Mouse (Mus musculus): ENCODE measurements around the gene Dennd5a. TPM values are rescaled to one million over a fixed set of nuclear protein-coding genes. Genes with fewer than 3 reads are reported as not detected.

The Dennd5a gene
- total RNA-seq, 2 experiments from 2014 or later, result 34.4 to 52.4 TPM

DNA sequence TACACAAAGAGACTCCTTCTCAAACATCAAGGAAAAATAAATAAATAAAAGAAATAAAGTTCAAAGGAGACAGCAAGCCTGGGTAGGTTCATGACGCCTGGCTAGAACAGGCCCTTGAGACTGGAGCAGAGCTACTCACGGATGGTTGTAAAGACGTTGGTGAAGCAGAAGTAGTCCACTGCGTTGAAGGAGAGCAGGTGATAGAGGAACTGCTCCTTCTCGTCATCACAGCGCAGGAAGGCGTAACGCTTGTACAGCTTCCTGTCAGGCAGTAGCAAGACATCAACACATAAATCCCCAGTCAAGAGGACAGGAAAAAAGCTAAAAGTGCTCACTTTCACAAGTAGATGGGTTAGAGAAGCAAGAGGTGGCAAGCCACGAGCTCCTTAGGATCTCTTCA lies 59.3 kb downstream of the Dennd5a start:
- intact Hi-C loops (cut with DNase I), result no loop called here
- no peak for DNase-seq
- Histone ChIP-seq H3K4me3 (no peak overlapping the region), H3K27ac (no peak overlapping the region)
- no peak for TF ChIP-seq CTCF (IDR thresholded peaks at IDR 0.05)

DNA sequence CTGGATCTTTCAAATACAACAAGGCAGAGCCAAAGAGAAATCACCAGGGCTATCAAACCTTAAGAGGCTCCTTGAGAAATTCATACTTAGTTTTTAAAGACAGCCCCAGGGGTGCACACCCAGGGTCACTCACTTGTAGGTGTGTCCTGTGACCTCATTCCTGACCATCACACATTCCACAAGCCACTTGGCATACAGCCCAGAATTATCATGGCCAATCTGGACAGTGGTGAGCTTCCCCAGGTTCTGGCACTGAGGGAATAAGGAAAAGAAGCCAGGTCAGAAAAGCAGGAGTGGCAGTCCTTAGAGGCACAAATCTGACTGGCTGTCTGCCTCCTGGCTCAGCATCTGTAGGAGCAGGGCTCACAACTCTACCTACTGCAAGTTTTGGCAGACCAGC lies 61.4 kb downstream of the Dennd5a start:
- no peak for TF ChIP-seq CTCF (IDR thresholded peaks at IDR 0.05)
- intact Hi-C loops (cut with DNase I), result loop anchor here (10.0 kb wide), 1 partner anchor 374 kb away; no protein-coding TSS in a partner anchor
- DNase-seq, result no peak
- Histone ChIP-seq H3K27ac (no peak overlapping the region), H3K4me3 (no peak overlapping the region)

GRCm38 (mm10) chr7:109892530-109892929 lies 67.7 kb downstream of the Dennd5a start:
- Histone ChIP-seq H3K4me3 (no peak overlapping the region), H3K27ac (no peak overlapping the region)
- TF ChIP-seq CTCF (IDR thresholded peaks at IDR 0.05), result peak; percentile 82
- intact Hi-C loops (cut with DNase I), result loop anchor here (1.0 to 10.0 kb wide), 2 partner anchors 100 to 368 kb away; no protein-coding TSS in a partner anchor
- peak; percentile 82 for DNase-seq

DNA sequence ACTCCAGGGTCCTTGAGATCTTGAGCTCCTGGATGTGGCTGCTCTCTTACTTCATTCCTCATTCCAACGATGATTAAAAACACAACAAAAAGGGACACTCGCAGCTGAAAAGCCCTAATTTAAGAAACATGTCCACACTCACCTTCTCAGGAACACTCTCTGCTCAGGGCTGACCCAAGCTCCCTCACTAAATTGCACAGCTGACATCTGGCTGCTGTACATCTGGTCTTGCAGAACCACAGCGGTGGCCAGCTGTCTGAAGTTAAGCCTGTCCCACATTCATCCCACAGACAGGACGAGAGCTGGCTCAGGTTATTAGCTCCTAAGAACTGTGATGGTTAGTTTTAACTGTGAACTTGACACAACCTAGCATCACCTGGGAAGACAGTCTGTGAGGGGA lies 68.5 kb downstream of the Dennd5a start:
- TF ChIP-seq CTCF (IDR thresholded peaks at IDR 0.05), result no peak
- Histone ChIP-seq H3K27ac (no peak overlapping the region), H3K4me3 (no peak overlapping the region)
- DNase-seq, result no peak
- intact Hi-C loops (cut with DNase I), result loop anchor here (1.0 to 10.0 kb wide), 2 partner anchors 99 to 367 kb away; no protein-coding TSS in a partner anchor

DNA sequence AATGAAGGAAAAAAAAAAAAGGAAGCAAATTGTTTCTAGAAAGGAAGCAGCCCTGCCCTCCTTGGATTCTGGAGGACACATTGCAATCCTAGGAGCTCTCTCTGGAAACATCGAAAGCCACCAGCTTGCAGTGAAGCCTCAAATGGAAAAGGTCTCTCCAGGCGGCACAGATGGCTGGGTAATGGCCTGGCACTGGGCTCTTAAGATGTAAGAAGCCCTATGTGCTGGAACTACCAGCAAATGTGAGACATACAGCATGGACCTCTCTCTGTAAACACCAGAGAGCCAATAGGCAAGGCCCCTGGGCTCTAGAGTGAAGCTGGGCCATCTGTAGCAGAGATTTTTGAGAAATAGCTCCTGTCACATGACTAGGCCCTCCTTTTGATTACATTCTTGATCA lies 70.0 kb downstream of the Dennd5a start:
- DNase-seq, result no peak
- H3K4me3 ChIP-seq, result no peak overlapping the region
- intact Hi-C loops (cut with DNase I), result loop anchor here (10.0 kb wide), 1 partner anchor 365 kb away; no protein-coding TSS in a partner anchor
- no peak overlapping the region for H3K27ac ChIP-seq
- TF ChIP-seq CTCF (IDR thresholded peaks at IDR 0.05), result no peak

GRCm38 (mm10) chr7:109889300-109889699 lies 71.0 kb downstream of the Dennd5a start:
- no peak for TF ChIP-seq CTCF (IDR thresholded peaks at IDR 0.05)
- Histone ChIP-seq H3K4me3 (no peak overlapping the region), H3K27ac (peak overlapping the region; percentile 56; the same call in 1 of the 2 replicates)
- no peak for DNase-seq
- intact Hi-C loops (cut with DNase I), result no loop called here

DNA sequence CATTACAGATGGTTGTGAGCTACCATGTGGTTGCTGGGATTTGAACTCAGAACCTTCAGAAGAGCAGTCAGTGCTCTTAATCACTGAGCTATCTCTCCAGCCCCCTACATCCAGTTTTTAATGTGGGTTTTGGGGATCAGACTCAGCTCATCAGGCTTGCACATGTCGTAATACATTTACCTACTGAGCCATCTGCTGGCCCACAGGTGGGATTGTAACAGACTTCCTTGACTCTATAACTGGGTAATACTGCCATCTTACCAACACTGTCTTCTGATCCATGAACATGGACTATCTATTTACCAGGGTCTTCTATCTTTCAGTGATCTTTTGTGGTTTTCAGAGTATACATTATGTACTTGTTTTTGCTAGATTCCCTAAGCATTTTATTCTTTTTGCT lies 74.0 kb downstream of the Dennd5a start:
- no peak for DNase-seq
- intact Hi-C loops (cut with DNase I), result no loop called here
- Histone ChIP-seq H3K27ac (no peak overlapping the region), H3K4me3 (no peak overlapping the region)
- peak; percentile 5; the same call in 1 of the 2 replicates for TF ChIP-seq CTCF (IDR thresholded peaks at IDR 0.05)

- Histone ChIP-seq H3K27ac (no peak overlapping the region), H3K4me3 (no peak overlapping the region)
- DNase-seq, result no peak
- intact Hi-C loops (cut with DNase I), result no loop called here
- no peak for TF ChIP-seq CTCF (IDR thresholded peaks at IDR 0.05)
Measured at GRCm38 (mm10) chr7:109882574-109882973, 77.7 kb downstream of the Dennd5a start.

DNA sequence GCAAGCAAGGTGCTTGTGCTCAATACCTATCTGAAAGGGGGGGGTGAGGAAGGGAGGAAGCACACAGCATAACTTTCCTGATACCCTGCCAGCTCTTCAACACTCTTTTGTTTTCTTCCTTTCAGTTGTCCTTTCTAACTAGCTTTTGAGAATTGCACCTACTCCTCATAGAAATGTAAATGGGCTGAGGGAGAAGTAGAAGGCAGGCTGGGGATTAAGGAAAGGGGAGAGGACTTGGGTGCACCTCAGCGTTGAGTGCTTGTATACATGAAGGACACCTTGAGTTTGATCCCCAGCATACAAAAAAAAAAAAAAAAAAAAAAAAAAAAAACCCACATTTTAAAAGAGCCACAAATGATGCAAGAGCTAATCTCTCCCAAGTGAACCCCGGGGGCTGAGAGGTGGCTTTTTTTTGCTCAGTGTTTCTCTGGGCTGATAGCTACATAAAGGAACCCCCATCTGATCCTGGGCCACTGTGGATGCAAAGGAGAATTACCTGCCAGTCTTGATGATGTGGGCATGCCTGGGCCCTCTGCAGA lies 78.6 kb downstream of the Dennd5a start:
- TF ChIP-seq CTCF (IDR thresholded peaks at IDR 0.05), result no peak
- no peak overlapping the region for H3K27ac ChIP-seq
- no peak for DNase-seq
- H3K4me3 ChIP-seq, result no peak overlapping the region
- intact Hi-C loops (cut with DNase I), result no loop called here

DNA sequence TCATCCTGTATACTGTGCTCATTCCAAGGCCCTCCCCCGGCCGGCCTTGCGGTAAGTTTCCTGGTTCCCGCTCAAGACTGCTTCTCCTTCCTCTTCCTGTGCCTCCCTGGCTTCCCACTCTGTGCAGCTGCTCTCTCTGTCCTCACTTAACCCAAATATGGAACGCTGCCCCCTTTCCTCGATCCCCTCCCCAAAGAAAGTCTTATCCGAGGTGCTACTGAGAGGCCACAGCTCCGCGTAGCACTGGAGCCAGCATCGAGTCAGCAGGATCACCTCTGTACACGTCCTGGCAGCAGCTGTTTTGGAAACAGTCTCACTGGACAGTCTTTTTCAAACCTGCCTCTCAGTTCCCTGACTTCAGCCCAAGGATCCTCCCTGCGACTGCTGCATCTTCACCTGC lies 81.1 kb downstream of the Dennd5a start:
- intact Hi-C loops (cut with DNase I), result no loop called here

GRCm38 (mm10) chr7:109876085-109876484 lies 84.2 kb downstream of the Dennd5a start:
- no peak for TF ChIP-seq CTCF (IDR thresholded peaks at IDR 0.05)
- Histone ChIP-seq H3K27ac (no peak overlapping the region), H3K4me3 (no peak overlapping the region)
- intact Hi-C loops (cut with DNase I), result no loop called here
- DNase-seq, result no peak

More for the DNA sequence above, 81.1 kb downstream of the Dennd5a start:
- no peak for DNase-seq
- no peak for TF ChIP-seq CTCF (IDR thresholded peaks at IDR 0.05)
- no peak overlapping the region for H3K27ac ChIP-seq
- H3K4me3 ChIP-seq, result peak overlapping the region; percentile 46

- Histone ChIP-seq H3K4me3 (no peak overlapping the region), H3K27ac (no peak overlapping the region)
- TF ChIP-seq CTCF (IDR thresholded peaks at IDR 0.05), result no peak
- intact Hi-C loops (cut with DNase I), result no loop called here
- no peak for DNase-seq
Measured at GRCm38 (mm10) chr7:109875598-109875997, 84.7 kb downstream of the Dennd5a start.

DNA sequence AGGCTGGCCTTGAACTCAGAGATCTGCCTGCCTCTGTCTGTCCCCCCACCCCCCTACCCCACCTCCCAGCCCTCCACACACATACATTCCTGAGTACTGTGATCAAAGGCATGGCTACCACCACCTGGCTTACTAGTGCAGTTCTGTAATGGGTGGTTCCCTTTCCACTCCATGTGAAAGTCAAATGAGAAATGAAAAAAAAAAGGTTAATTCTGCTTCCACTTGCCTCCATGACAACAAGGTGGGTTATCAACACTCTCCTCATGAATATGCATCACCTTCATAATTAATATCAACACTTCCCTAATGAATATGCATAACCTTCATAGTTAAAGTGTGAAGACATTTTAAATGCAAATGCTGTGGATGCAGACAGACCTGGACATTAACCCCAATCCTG lies 85.2 kb downstream of the Dennd5a start:
- intact Hi-C loops (cut with DNase I), result no loop called here
- H3K4me3 ChIP-seq, result no peak overlapping the region
- no peak for TF ChIP-seq CTCF (IDR thresholded peaks at IDR 0.05)
- DNase-seq, result no peak
- H3K27ac ChIP-seq, result no peak overlapping the region

DNA sequence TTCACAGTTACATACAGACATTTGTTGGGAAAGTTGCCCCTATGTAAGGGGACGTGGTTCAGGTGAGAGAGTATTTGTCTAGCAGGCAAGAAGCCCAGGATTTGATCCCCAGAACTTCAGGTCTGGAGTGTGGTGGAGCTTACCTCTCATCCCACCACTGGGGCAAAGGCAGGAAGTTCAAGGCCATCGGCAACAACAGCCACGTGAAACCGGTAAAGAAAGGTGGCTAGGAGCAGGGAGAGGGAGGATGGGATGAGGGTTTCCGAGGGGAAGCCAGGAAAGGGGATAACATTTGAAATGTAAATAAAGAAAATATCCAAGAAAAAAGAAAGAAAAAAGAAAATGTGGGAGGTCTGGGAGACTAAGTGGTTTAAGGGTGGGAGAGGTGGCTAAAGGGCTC lies 87.1 kb downstream of the Dennd5a start:
- H3K4me3 ChIP-seq, result no peak overlapping the region
- DNase-seq, result no peak
- intact Hi-C loops (cut with DNase I), result no loop called here
- no peak for TF ChIP-seq CTCF (IDR thresholded peaks at IDR 0.05)
- no peak overlapping the region for H3K27ac ChIP-seq
